Mouse (Mus musculus): ENCODE results near the gene Apobec2.
A peak's percentile ranks its signal among the peaks of the same experiment; 100 is the strongest.

- TF ChIP-seq CTCF (IDR thresholded peaks at IDR 0.05; ENCODE audit: extremely low read depth, insufficient read length, insufficient replicate concordance, low read depth, low read length) (no peak), POLR2A (IDR thresholded peaks at IDR 0.05; ENCODE audit: low read depth, low read length) (peak; percentile 59; the same call in 1 of the 2 replicates)
Observed at GRCm38 (mm10) chr17:48409380-48410298, 23.1 kb downstream of the Apobec2 start, which contains the start of the genes Nfya and Oard1.
